Mouse (Mus musculus) mesoderm, embryonic 11.5 days (tissue): Measurements from ENCODE around the gene Ccn1.

Experiments used
- DNase-seq: peaks from one replicate; pipeline ENCODE4 v3.0.0-alpha.2; 2012; ENCODE audit warnings: low read depth, low spot score

The Ccn1 gene

DNA sequence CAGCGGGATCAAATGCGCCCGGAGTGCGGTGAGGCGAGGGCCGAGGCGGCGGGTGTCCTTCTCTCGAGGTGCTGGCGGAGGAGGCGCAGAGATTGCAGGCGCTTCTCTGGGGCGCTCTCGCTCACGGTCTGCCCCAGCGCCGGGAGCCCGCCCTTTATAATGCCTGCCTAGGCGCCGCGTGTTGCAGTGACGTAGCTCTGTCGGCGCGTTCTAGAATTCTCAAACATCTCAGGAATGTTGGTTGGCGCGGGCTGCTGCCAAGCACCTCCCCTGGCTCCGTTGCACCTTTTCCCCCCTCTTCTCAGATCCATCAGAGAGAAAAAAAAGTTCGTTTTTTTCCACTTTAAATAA, at the start of gene Ccn1:
TSS of gene Ccn1 (minus strand) at position 130 of the 351 bp plus-strand sequence.
- DNase-seq: peak; percentile 93

- DNase-seq: no peak
Measured at GRCm38 (mm10) chr3:145693361-145693760, 43.6 kb upstream of the Ccn1 start.

DNA sequence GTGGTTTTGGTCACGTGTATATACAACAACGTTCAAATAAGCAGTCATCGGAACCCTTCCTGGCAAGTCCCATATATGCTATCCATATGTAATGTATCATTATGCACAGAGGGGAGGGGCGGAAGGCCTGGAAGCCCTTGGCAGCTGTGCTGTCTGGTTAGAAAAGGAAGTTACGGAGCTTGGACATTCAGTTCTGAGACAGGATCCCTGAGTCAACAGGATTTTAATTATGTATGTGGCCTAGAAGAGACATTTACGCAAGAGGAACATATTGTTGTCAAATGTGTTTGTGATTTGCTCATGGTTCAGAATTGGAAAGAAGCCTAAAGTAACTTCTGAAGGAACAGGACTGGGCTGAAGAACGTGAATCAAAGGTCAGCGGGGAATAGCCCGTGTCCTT, 42.3 kb upstream of the Ccn1 start:
- DNase-seq: no peak

GRCm38 (mm10) chr3:145691415-145691814, 41.6 kb upstream of the Ccn1 start:
- DNase-seq: no peak

- no peak for DNase-seq
Measured at GRCm38 (mm10) chr3:145689271-145689670, 39.5 kb upstream of the Ccn1 start.

GRCm38 (mm10) chr3:145687836-145688235, 38.1 kb upstream of the Ccn1 start:
- DNase-seq: no peak

DNA sequence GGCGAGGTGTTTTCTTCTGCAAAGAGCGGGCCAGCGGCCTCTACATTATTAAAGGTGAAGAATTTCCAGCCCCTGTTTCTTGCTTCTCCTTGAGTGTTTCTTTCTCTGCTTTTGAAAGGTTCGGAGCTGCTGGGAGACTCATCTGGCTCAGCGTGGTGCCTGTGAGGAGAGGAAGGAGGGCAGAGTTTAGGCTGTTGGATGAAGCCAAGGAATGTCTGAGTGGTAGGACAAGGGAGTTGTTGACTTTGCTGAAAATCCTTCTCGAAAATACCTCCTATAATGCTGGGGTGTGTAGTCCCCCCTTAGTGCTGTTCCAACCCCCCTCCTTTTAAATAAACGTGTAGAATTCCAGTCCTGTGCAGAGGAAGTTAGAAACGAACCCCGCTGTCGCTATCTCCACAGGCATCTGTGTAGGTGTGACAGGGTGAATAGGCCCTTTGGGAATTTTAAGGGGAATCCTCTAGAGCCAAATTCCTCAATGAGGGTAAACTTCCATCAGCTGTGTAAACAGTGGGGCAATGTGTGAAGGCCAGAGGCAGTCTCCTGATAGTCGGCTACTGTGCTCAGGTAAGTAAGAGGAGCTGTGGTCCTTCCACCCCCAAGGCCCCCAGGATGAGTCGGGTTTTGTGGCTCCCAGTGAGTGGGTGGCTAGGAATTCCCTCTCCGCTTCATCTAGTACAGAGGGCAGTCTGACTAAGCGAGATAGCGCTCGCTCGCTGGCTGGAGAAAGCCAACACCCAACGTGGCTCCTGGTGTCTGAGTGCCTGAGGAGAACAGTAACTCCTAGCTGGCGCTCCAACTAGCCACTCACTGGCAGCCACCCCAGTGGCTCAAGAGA, 35.0 kb upstream of the Ccn1 start:
- DNase-seq: peak; percentile 63

DNA sequence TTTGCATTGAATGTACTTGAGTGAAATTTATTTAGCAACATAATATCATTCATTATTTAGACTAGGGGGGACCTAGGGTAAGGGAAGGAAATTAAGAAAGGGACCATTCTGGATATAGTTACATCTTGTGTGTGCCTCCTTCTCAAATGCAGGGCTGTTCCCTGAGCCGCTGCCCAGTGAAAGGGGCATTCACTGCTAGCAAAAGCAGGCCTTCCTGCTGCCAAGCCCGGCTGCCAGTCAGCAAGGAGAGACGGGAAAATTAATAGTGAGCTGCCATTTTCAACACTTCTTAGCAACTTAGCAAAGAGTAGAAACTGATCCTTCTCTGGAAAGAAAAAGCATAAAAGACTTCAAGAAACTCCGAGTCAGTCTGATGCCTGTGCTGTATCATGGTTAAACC, 34.4 kb upstream of the Ccn1 start:
- no peak for DNase-seq

DNA sequence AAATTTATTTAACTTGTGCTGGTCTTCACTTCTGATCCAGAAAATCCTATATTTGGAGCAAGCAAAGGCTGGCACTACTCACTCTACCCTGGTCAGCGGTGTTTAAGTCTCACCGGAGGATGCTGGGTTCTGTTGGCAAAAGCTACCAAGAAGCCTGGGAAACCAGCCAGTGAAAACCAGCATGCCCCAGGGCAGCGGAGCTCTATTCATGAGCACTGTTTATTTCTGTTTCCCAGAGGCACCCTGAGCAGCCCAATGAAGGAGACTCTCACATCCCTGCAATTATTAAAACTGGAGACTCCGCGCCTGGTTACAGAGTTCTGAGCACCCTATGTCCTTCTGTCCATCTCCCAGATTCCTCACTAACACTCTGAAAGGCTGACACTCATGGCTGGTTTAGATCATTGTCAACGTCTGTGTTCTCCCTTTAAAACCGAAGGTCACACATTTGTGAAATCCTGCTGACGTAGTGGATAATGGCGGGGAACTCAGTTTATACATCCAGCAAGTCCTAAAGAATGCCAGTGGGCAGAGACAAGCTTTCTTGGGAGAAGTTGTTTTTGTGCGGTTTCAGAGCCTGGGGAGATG, 31.7 kb upstream of the Ccn1 start:
- no peak for DNase-seq

DNA sequence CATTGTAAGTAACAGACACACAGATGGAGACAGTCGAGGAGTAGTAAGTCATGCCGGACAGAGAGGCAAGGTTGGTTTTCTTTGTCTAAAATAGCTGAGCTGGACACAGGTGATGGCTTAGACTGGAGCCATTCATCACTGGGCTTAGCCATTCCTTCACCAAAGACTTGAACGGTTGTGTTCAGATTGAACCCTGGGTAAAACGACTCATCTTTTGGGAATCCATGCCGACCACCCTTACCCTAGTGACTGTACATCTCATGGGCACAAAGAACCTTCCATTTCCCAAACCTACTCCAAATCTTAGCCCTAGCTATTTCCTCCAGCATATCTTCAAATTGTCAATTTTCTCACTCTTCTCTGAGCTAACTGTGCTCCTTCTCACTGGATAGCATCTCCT, 30.9 kb upstream of the Ccn1 start:
- DNase-seq: no peak

- DNase-seq: no peak
Measured at GRCm38 (mm10) chr3:145676212-145676611, 26.4 kb upstream of the Ccn1 start.

DNA sequence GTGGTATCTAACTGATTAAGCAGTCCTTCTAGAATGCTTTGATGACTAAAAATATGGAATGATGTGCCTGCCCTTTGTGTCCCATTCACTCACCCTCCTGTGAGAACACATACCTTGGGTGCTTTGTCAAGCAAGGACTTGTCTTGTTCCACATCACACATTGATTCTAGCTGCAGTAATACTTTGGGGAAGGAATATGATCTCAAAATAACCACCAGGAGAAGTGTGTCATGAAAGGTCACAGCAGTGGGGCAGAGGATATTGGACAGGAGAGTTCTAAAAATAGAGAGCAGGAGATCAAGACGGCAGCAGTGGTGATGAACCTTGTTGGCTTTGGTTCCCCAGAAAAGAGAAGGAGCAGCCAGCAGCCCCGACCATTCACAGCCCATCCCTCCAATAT, 25.0 kb upstream of the Ccn1 start:
- DNase-seq: no peak

- DNase-seq: no peak
Measured at GRCm38 (mm10) chr3:145666383-145666782, 16.6 kb upstream of the Ccn1 start.

GRCm38 (mm10) chr3:145656993-145657713, 7.4 kb upstream of the Ccn1 start:
- no peak for DNase-seq

DNA sequence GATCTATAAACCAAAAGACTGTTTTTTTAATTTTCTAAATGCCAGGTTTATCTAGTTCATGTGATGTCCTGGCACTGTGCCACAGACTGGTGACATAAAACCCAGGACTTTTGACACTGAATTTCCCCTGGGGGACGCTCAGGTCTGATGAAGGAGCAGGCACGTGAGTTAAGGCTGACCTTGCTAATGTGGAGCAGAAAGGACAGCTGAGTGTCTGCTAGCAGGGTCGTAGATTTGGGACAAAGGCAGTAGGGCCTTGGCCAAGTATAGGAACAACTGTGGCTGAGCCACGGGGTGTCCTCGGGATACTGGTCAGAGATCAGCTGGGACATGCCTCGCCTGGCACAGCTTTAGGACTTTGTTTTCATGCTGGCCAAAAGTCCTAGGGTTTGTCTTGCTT, 5.2 kb upstream of the Ccn1 start:
- DNase-seq: no peak

DNA sequence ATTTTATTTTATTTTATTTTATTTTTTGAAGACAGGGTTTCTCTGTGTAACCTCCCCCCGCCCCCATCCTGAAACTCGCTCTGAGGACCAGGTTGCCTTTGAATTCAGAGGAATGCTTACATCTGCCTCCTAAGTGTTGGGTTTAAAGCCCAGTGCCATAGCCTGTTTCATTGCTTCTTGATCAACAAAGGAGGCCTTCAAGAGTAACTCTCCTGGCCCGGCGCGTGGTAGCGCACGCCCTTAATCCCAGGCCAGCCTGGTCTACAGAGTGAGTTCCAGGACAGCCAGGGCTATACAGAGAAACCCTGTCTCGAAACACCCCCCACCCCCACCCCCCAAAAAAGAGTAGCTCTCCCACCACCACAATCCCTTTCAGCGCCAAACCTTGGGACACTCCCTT, 4.2 kb upstream of the Ccn1 start:
- DNase-seq: no peak

DNA sequence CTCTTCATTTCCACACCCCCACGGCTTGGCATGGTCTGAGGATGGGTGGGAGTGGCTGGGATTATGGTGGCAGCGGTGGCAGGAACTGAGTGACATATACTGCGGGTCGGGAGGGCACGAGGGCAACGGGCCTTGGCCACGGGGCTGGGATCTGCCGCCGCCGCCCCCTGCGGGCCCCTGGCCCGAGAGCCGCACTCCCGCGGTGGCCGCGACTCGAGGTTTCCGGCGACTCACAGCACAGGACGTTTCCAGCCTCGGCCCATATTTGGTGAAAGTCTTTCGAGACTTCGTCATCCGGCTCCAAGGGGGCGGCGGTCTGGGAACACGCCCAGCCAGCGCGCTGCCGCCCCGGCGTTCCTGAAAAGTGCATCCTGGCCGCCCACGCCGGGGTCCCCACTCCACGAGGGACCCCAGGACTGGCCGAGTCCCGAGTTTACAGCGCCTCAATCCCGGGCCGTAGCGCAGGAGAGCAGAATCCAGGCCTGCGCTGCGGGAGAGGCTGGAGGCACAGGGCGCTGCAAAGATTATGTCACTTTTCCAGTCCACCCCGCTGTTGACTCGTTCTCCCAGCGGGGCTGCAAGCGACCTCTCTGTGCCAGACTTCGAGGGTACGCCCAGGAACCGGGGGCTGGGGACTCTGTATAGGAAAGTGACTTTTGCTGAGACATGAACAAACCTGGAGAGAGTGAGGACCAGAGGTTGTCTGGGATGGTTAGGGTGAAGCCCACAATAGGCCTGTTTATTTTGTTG, 3.6 kb upstream of the Ccn1 start:
- peak; percentile 82 for DNase-seq

DNA sequence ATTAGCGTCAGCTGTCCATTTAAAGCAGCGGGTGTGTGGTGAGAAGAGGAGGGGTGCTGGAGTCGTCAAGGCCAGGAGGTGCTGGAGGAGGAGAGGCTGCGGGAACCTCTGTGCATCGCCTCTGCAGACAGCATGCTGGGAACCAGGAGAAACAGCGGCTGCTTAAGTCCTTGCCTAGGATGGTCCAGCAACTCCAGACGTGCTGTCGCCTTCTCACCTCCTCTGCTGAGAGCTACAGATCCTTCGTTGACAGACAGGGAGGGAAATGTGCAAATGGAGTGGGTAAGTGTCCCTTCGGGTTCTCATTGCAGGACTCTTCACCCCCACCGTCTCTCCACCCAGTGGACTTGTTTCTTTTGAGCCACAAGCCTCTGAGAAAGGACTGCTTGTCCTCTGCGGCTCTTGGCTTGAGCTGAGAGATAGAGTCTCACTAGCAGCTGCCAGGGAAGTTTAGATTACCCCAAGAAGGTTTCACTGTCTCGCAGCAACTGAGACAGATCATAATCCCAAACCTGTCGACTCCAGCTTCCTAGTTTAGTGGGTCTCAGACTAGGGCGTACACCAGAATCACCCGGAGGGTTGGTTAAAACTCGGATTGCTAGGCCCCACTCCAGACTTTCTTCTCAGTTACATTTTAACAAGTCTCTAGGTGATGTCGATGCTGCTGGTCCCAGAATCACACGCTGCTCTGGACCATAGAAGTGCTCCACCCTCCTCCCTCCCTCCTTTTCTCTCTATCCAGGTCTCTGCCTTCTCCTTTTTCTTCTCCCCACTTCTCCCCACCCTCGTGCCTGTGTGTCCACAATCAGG, 2.7 kb upstream of the Ccn1 start:
- DNase-seq: no peak

GRCm38 (mm10) chr3:145651978-145652321, 2.2 kb upstream of the Ccn1 start:
- no peak for DNase-seq

DNA sequence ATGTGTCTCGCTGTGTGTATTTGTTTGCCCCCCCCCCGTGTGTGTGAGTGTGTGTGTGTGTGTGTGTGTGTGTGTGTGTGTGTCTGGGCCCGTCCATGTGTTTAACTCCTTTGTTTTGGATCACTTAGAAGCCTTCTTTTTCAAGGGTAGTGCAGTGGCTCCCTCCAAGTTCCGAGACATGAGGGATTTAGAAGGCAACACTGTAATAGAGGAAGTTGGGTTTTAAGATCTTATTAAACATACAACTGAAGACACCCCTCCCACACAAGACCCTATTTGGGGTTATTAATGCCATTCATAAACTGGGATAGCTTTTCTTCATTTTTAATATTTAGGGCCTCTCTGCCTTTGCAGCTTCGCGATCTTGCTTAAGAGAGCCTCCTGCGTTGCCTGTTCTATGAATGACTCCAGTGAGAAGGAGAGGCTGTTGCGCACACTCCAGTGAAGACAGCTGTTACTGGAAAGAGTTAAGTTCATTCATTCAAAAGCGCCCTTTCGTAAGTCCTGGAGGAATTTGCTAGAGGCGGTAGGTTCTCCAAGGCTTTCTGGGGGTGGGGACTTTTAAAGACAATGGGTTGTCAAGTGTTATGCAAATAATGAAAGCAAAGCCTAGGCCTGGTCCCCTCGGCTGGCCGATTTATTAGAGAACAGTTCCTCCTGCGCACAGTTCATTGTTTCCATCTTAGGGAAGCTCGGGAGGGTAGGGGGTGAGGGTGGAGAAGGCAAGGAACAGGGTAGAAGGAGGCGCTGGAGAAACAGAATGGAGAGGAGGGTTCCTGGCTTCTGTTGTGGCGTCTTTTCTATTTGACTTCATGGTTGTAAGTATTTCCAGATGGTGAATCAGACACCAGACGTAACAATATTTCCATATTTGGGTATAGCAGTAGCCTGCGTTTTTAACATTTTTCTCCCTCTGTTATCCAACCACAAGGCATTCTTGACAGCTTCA, 1.5 kb upstream of the Ccn1 start:
- no peak for DNase-seq
